Mouse (Mus musculus) lung, adult 2 months (tissue): ENCODE data around the gene Kcnip1.

ENCODE experiments used
- CTCF ChIP-seq: fragments of 200-500 bp; IDR thresholded peaks from 2 replicates; pipeline ENCODE4 v1.5.1; 2011; ENCODE audit warnings: mild to moderate bottlenecking, low read length, control low read depth; ENCODE audit not compliant: insufficient read depth
- POLR2A ChIP-seq: fragments of 200-500 bp; IDR thresholded peaks from 2 replicates; pipeline ENCODE4 v1.6.1; 2011; ENCODE audit warnings: low read depth, mild to moderate bottlenecking, control low read depth, low read length, borderline replicate concordance; ENCODE audit errors: extremely low read depth

DNA sequence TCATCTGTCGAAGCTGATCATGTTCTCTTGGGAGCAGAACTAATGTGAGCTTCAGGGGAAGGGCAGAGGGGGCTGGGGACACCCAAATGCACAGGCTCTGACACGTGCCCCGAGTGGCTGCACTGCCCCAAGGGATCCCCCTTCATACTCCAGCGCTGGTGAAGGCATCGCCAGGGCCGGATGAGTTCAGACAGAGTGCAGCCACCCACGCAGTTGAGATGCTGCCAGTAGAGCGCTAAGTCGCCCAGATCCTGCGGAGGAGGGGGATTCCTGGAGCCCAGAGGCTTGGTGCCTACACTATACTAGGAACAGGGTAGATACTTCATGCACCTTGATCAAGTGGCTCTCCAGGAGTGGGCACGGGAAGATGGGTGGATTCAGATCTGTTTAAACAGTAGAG is 143.3 kb downstream of the Kcnip1 start:
- TF ChIP-seq POLR2A (no peak), CTCF (no peak)
